Mouse (Mus musculus) C2C12 (cell line): Measurements from ENCODE around the gene Sdk1.

Experiments
- CTCF ChIP-seq: IDR thresholded peaks from one replicate; pipeline ENCODE4 v1.5.1; 2011; ENCODE audit not compliant: control insufficient read depth, insufficient read depth, insufficient read length
- MAX ChIP-seq: IDR thresholded peaks from one replicate; pipeline ENCODE4 v1.6.1; 2011; ENCODE audit warnings: mild to moderate bottlenecking, control low read depth

GRCm38 (mm10) chr5:141899751-141900150 is 658.5 kb downstream of the Sdk1 start:
- TF ChIP-seq CTCF (no peak), MAX (no peak)
